Mouse (Mus musculus) layer of hippocampus, adult 6 months (tissue): ENCODE data around the gene Gm7324. TPM values are rescaled to one million over a fixed set of nuclear protein-coding genes. Genes with fewer than 3 reads are reported as not detected.

Experiments used
- long read RNA-seq, 2 experiments: library from polyadenylated mRNA; unstranded; transcript quantifications; one replicate each; pipeline ENCODE4 v2.0.0; 2019 to 2020
- polyA plus RNA-seq: library from polyadenylated mRNA; unstranded; fragments of <200 nt; fragmentation: Nextera tagmentation; gene quantifications from 2 replicates; pipeline ENCODE4 v1.2.3, GENCODE M21; 2021

Gm7324 gene
- polyA plus RNA-seq = 0.35 TPM in 1 of 2 replicates, not detected in the other
- long read RNA-seq, experiment 1 = 0 reads
- long read RNA-seq, experiment 2, partial matches to known transcripts = 0 of 1 reads
- long read RNA-seq, experiment 2, other reads (novel, unspliced or antisense) = 0 of 1 reads

GRCm38 (mm10) chr14:43697621-43698020 lies at the start of gene Gm7324:
TSS of gene Gm7324 (plus strand) at chr14:43697828.

GRCm38 (mm10) chr14:43677099-43677498 lies 20.5 kb upstream of the Gm7324 start, which contains the start of gene Gm8165:
TSS of gene Gm8165 (minus strand) at chr14:43677199.

GRCm38 (mm10) chr14:43727385-43727784 lies 29.8 kb downstream of the Gm7324 start, which contains the start of gene Gm16506:
TSS of gene Gm16506 (minus strand) at chr14:43727485.

GRCm38 (mm10) chr14:43747566-43747965 lies 49.9 kb downstream of the Gm7324 start, which contains the start of gene Gm6526:
TSS of gene Gm6526 (plus strand) at chr14:43747866.

Other genes with a start within 250 kb of the Gm7324 start
- not detected in 2 replicates for gene Gm5799, start 154.3 kb upstream of the Gm7324 start, polyA plus RNA-seq
- gene Gm17654, start 118.7 kb upstream of the Gm7324 start, polyA plus RNA-seq = not detected in 2 replicates
- gene Gm10375, start 89.8 kb upstream of the Gm7324 start, polyA plus RNA-seq = not detected in 2 replicates
- gene Gm8165, start 20.6 kb upstream of the Gm7324 start, polyA plus RNA-seq = not detected in 2 replicates
- gene Gm16506, start 29.7 kb downstream of the Gm7324 start, polyA plus RNA-seq = not detected in 2 replicates
- gene Gm6526, start 50.0 kb downstream of the Gm7324 start, polyA plus RNA-seq = not detected in 2 replicates
- gene Gm8180, start 86.9 kb downstream of the Gm7324 start, polyA plus RNA-seq = not detected in 2 replicates
- not detected in 2 replicates for gene Ear1, start 177.7 kb downstream of the Gm7324 start, polyA plus RNA-seq
- not detected in 2 replicates for gene Ear10, start 225.7 kb downstream of the Gm7324 start, polyA plus RNA-seq
- not detected in 2 replicates for gene Gm8113, start 227.6 kb downstream of the Gm7324 start, polyA plus RNA-seq